Mouse (Mus musculus) E14TG2a.4 (cell line): ENCODE measurements around the gene Ube2u.
A peak's percentile ranks its signal among the peaks of the same experiment; 100 is the strongest.
"Not testable (repeated sequence)": the region's sequence is repeated elsewhere in the genome, so short reads cannot be mapped to it uniquely, and the experiment has no call there.

ENCODE experiments used
- H3K27me3 ChIP-seq: 2 replicates; pipeline ENCODE4 v1.6.1; 2014; ENCODE audit warnings: low read length, control low read depth; ENCODE audit not compliant: insufficient read depth
- H3K36me3 ChIP-seq: 2 replicates; pipeline ENCODE4 v1.6.1; 2014; ENCODE audit warnings: low read length, control low read depth; ENCODE audit not compliant: insufficient read depth
- H3K4me1 ChIP-seq: replicated peaks from 2 replicates; pipeline ENCODE4 v1.6.1; 2014; ENCODE audit warnings: low read depth, low read length, control low read depth
- H3K4me3 ChIP-seq: replicated peaks from 2 replicates; pipeline ENCODE4 v1.5.1; 2014; ENCODE audit warnings: mild to moderate bottlenecking, low read length
- H3K9me3 ChIP-seq: 2 replicates; pipeline ENCODE4 v1.6.1; 2014; ENCODE audit warnings: low read length, control low read depth
- CTCF ChIP-seq: conservative IDR thresholded peaks from 2 replicates; pipeline ENCODE4 v1.5.1; 2014; ENCODE audit warnings: low read length
- NANOG ChIP-seq: IDR thresholded peaks from 2 replicates; pipeline ENCODE4 v1.6.1; 2014; ENCODE audit warnings: borderline replicate concordance, low read length, mixed read lengths
- POU5F1 ChIP-seq: IDR thresholded peaks from 2 replicates; pipeline ENCODE4 v1.6.1; 2014; ENCODE audit warnings: low read length, borderline replicate concordance

Ube2u gene

GRCm38 (mm10) chr4:100496521-100496920 is 17.9 kb downstream of the Ube2u start:
- H3K9me3 ChIP-seq = no peaks in the 10 kb centered on the region
- no peak overlapping the region for H3K4me3 ChIP-seq
- H3K27me3 ChIP-seq = no peaks in the 10 kb centered on the region
- peaks cover 20% of the 10 kb centered on the region for H3K4me1 ChIP-seq
- H3K36me3 ChIP-seq = no peaks in the 10 kb centered on the region
- TF ChIP-seq CTCF (no peak), NANOG (no peak), POU5F1 (no peak)

- H3K4me1 ChIP-seq = peaks cover 20% of the 10 kb centered on the region
- H3K4me3 ChIP-seq = no peak overlapping the region
- H3K36me3 ChIP-seq = no peaks in the 10 kb centered on the region
- no peak for TF ChIP-seq POU5F1
- no peak for TF ChIP-seq NANOG
- peak; percentile 43 for TF ChIP-seq CTCF
- no peaks in the 10 kb centered on the region for H3K27me3 ChIP-seq
- no peaks in the 10 kb centered on the region for H3K9me3 ChIP-seq
These were observed 19.5 kb downstream of the Ube2u start for GRCm38 (mm10) chr4:100498192-100498591.

- H3K36me3 ChIP-seq, H3K9me3 ChIP-seq, H3K27me3 ChIP-seq: not testable (repeated sequence)
- TF ChIP-seq NANOG = 0 out of 2 replicates have a peak, but pooled peaks have one; percentile 13
- Histone ChIP-seq H3K4me1 (peaks cover 20% of the 10 kb centered on the region), H3K4me3 (0 out of 2 replicates have a peak overlapping the region, but pooled peaks have one; percentile 17)
These were observed 20.5 kb downstream of the Ube2u start for GRCm38 (mm10) chr4:100499037-100499601.

- TF ChIP-seq CTCF = no peak
- TF ChIP-seq NANOG = no peak
- TF ChIP-seq POU5F1 = no peak
- no peak overlapping the region for H3K4me3 ChIP-seq
- H3K4me1 ChIP-seq = peaks cover 16% of the 10 kb centered on the region
- H3K36me3 ChIP-seq = no peaks in the 10 kb centered on the region
- H3K9me3 ChIP-seq = no peaks in the 10 kb centered on the region
- H3K27me3 ChIP-seq = no peaks in the 10 kb centered on the region
These were observed 24.7 kb downstream of the Ube2u start for GRCm38 (mm10) chr4:100503337-100503736.

GRCm38 (mm10) chr4:100517646-100518045 is 39.0 kb downstream of the Ube2u start:
- H3K27me3 ChIP-seq = peaks cover 6% of the 10 kb centered on the region; the same call in 1 of the 2 replicates
- no peaks in the 10 kb centered on the region for H3K9me3 ChIP-seq
- peaks cover 1% of the 10 kb centered on the region; the same call in 1 of the 2 replicates for H3K4me1 ChIP-seq
- no peaks in the 10 kb centered on the region for H3K36me3 ChIP-seq
- no peak overlapping the region for H3K4me3 ChIP-seq
- TF ChIP-seq CTCF (no peak), NANOG (no peak)

- Histone ChIP-seq H3K36me3 (no peaks in the 10 kb centered on the region), H3K4me1 (peaks cover 9% of the 10 kb centered on the region)
- no peak for TF ChIP-seq POU5F1
- no peak for TF ChIP-seq NANOG
- no peak for TF ChIP-seq CTCF
These were observed 43.9 kb downstream of the Ube2u start for GRCm38 (mm10) chr4:100522534-100522933.

GRCm38 (mm10) chr4:100524741-100525140 is 46.1 kb downstream of the Ube2u start:
- Histone ChIP-seq H3K27me3 (peaks cover 17% of the 10 kb centered on the region), H3K4me3 (no peak overlapping the region), H3K36me3 (no peaks in the 10 kb centered on the region), H3K4me1 (peaks cover 29% of the 10 kb centered on the region), H3K9me3 (no peaks in the 10 kb centered on the region)
- no peak for TF ChIP-seq NANOG

More at GRCm38 (mm10) chr4:100522534-100522933, 43.9 kb downstream of the Ube2u start:
- Histone ChIP-seq H3K4me3 (no peak overlapping the region), H3K9me3 (no peaks in the 10 kb centered on the region), H3K27me3 (peaks cover 17% of the 10 kb centered on the region)

GRCm38 (mm10) chr4:100526296-100526695 is 47.6 kb downstream of the Ube2u start:
- H3K4me3 ChIP-seq = no peak overlapping the region
- peaks cover 29% of the 10 kb centered on the region for H3K4me1 ChIP-seq
- H3K27me3 ChIP-seq = peaks cover 13% of the 10 kb centered on the region
- H3K36me3 ChIP-seq = no peaks in the 10 kb centered on the region
- no peaks in the 10 kb centered on the region for H3K9me3 ChIP-seq
- TF ChIP-seq POU5F1 (no peak), NANOG (no peak), CTCF (no peak)

GRCm38 (mm10) chr4:100527086-100527485 is 48.4 kb downstream of the Ube2u start:
- no peaks in the 10 kb centered on the region for H3K9me3 ChIP-seq
- no peaks in the 10 kb centered on the region for H3K36me3 ChIP-seq
- no peak for TF ChIP-seq POU5F1
- TF ChIP-seq CTCF = no peak
- peaks cover 29% of the 10 kb centered on the region for H3K4me1 ChIP-seq
- H3K4me3 ChIP-seq = peak overlapping the region; percentile 46; the same call in 1 of the 2 replicates
- peaks cover 13% of the 10 kb centered on the region for H3K27me3 ChIP-seq
